Mouse (Mus musculus): ENCODE results near the gene Grb2.

DNA sequence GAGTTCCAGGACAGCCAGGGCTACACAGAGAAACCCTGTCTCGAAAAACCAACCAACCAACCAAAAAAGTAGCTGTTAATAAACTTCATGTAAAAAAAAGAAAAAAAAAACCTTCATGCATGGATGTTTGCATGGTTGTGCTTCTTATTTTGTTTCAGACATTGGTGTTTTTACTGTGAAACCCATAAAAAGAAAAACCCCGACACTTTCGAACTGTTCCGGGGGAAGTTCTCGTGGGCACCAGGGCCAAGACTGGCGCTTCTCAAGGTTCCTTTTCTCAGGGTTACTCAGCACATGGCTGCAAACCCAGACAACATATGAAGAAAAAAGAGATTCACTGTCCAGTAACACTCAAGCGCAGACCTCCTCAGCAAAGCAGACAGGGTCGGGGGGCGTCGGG lies 75.5 kb downstream of the Grb2 start:
- TF ChIP-seq GATA1 (IDR thresholded peaks at IDR 0.05; ENCODE audit: low read length) (no peak), TAL1 (IDR thresholded peaks at IDR 0.05; ENCODE audit: low read length) (no peak)
